Mouse (Mus musculus): ENCODE measurements at regions not wholly inside any gene's neighbourhood (a gene's known extent, or its start where the extent isn't known, plus 50 kb on each side); places are given as distances from the start of the nearest gene placed in this dataset.
"Not testable (repeated sequence)": the region's sequence is repeated elsewhere in the genome, so short reads cannot be mapped to it uniquely, and the experiment has no call there.

- H3K4me3 ChIP-seq = no peak overlapping the region
- no peak overlapping the region for H3K4me2 ChIP-seq
- peaks cover 14% of the 10 kb centered on the region for H3K4me1 ChIP-seq
- H3K27me3 ChIP-seq (replicated peaks) = no peaks in the 10 kb centered on the region
- no peaks in the 10 kb centered on the region for H3K9me3 ChIP-seq
- WGBS = 71% methylated on average over 5 of the region's 5 CpGs
- no peak for ATAC-seq (ENCODE audit: extremely low read depth, insufficient number of reproducible peaks, low FRiP score, low TSS enrichment)
- H3K27ac ChIP-seq (replicated peaks) = no peak overlapping the region
- H3K36me3 ChIP-seq = no peaks in the 10 kb centered on the region
- H3K9ac ChIP-seq = no peak overlapping the region
Observed at GRCm38 (mm10) chr9:88238346-88238745, 88.7 kb upstream of the Nt5e start.

GRCm38 (mm10) chr9:88240740-88241139, 86.3 kb upstream of the Nt5e start:
- peaks cover 14% of the 10 kb centered on the region for H3K4me1 ChIP-seq
- H3K9ac ChIP-seq = peak overlapping the region; percentile 81
- H3K27me3 ChIP-seq (replicated peaks) = no peaks in the 10 kb centered on the region
- H3K36me3 ChIP-seq = no peaks in the 10 kb centered on the region
- peak overlapping the region; percentile 52 for H3K4me3 ChIP-seq
- peak; percentile 45; the same call in 1 of the 2 replicates for ATAC-seq (ENCODE audit: extremely low read depth, insufficient number of reproducible peaks, low FRiP score, low TSS enrichment)
- peak overlapping the region; percentile 73 for H3K4me2 ChIP-seq
- WGBS = 12% methylated on average over 4 of the region's 4 CpGs
- no peaks in the 10 kb centered on the region for H3K9me3 ChIP-seq
- H3K27ac ChIP-seq (replicated peaks) = peak overlapping the region; percentile 87

GRCm38 (mm10) chr9:88241203-88241995, 85.6 kb upstream of the Nt5e start:
- Histone ChIP-seq H3K27ac (replicated peaks) (peak overlapping the region; percentile 87), H3K4me2 (peak overlapping the region; percentile 73), H3K36me3 (no peaks in the 10 kb centered on the region), H3K27me3 (replicated peaks) (no peaks in the 10 kb centered on the region), H3K4me3 (peak overlapping the region; percentile 52), H3K9me3 (no peaks in the 10 kb centered on the region), H3K9ac (peak overlapping the region; percentile 81), H3K4me1 (peaks cover 14% of the 10 kb centered on the region)
- 5% methylated on average over 18 of the region's 18 CpGs for WGBS
- ATAC-seq (ENCODE audit: extremely low read depth, insufficient number of reproducible peaks, low FRiP score, low TSS enrichment) = peak; percentile 77; the same call in 1 of the 2 replicates

GRCm38 (mm10) chr9:88242530-88242929, 84.5 kb upstream of the Nt5e start:
- Histone ChIP-seq H3K27ac (replicated peaks) (no peak overlapping the region), H3K4me2 (no peak overlapping the region), H3K9me3 (no peaks in the 10 kb centered on the region), H3K36me3 (no peaks in the 10 kb centered on the region), H3K4me1 (peaks cover 14% of the 10 kb centered on the region), H3K9ac (no peak overlapping the region), H3K27me3 (replicated peaks) (no peaks in the 10 kb centered on the region), H3K4me3 (no peak overlapping the region)
- ATAC-seq (ENCODE audit: extremely low read depth, insufficient number of reproducible peaks, low FRiP score, low TSS enrichment) = no peak
- 82% methylated on average over 7 of the region's 7 CpGs for WGBS

GRCm38 (mm10) chr9:88244492-88244891, 82.5 kb upstream of the Nt5e start:
- H3K4me1 ChIP-seq = peaks cover 14% of the 10 kb centered on the region
- no peak overlapping the region for H3K9ac ChIP-seq
- 57% methylated on average over 3 of the region's 3 CpGs for WGBS
- no peak for ATAC-seq (ENCODE audit: extremely low read depth, insufficient number of reproducible peaks, low FRiP score, low TSS enrichment)
- no peaks in the 10 kb centered on the region for H3K36me3 ChIP-seq
- H3K27me3 ChIP-seq (replicated peaks) = no peaks in the 10 kb centered on the region
- H3K4me2 ChIP-seq = no peak overlapping the region
- H3K4me3 ChIP-seq = no peak overlapping the region
- no peak overlapping the region for H3K27ac ChIP-seq (replicated peaks)
- no peaks in the 10 kb centered on the region for H3K9me3 ChIP-seq

GRCm38 (mm10) chr9:88255948-88256347, 71.0 kb upstream of the Nt5e start:
- no peak overlapping the region for H3K9ac ChIP-seq
- H3K27me3 ChIP-seq (replicated peaks) = no peaks in the 10 kb centered on the region
- H3K9me3 ChIP-seq = no peaks in the 10 kb centered on the region
- H3K36me3 ChIP-seq = no peaks in the 10 kb centered on the region
- no peak overlapping the region for H3K4me2 ChIP-seq
- WGBS = 69% methylated on average over 7 of the region's 7 CpGs
- no peak overlapping the region for H3K27ac ChIP-seq (replicated peaks)
- no peak overlapping the region for H3K4me3 ChIP-seq
- peaks cover 4% of the 10 kb centered on the region; the same call in 1 of the 2 replicates for H3K4me1 ChIP-seq
- no peak for ATAC-seq (ENCODE audit: extremely low read depth, insufficient number of reproducible peaks, low FRiP score, low TSS enrichment)

- no peaks in the 10 kb centered on the region for H3K36me3 ChIP-seq
- no peaks in the 10 kb centered on the region for H3K9me3 ChIP-seq
- no peak overlapping the region for H3K4me2 ChIP-seq
- H3K4me1 ChIP-seq = peaks cover 4% of the 10 kb centered on the region; the same call in 1 of the 2 replicates
- no peak for ATAC-seq (ENCODE audit: extremely low read depth, insufficient number of reproducible peaks, low FRiP score, low TSS enrichment)
- H3K4me3 ChIP-seq = no peak overlapping the region
- no peak overlapping the region for H3K9ac ChIP-seq
- WGBS = 58% methylated on average over 4 of the region's 4 CpGs
- no peaks in the 10 kb centered on the region for H3K27me3 ChIP-seq (replicated peaks)
- H3K27ac ChIP-seq (replicated peaks) = no peak overlapping the region
Observed at GRCm38 (mm10) chr9:88259627-88260026, 67.4 kb upstream of the Nt5e start.

- no peaks in the 10 kb centered on the region for H3K36me3 ChIP-seq
- H3K4me3 ChIP-seq = no peak overlapping the region
- no peaks in the 10 kb centered on the region for H3K9me3 ChIP-seq
- no peak overlapping the region for H3K27ac ChIP-seq (replicated peaks)
- H3K27me3 ChIP-seq (replicated peaks) = no peaks in the 10 kb centered on the region
- WGBS = 54% methylated on average over 2 of the region's 2 CpGs
- ATAC-seq (ENCODE audit: extremely low read depth, insufficient number of reproducible peaks, low FRiP score, low TSS enrichment) = no peak
- no peak overlapping the region for H3K4me2 ChIP-seq
- H3K9ac ChIP-seq = no peak overlapping the region
- H3K4me1 ChIP-seq = peaks cover 4% of the 10 kb centered on the region; the same call in 1 of the 2 replicates
Observed at GRCm38 (mm10) chr9:88260072-88260635, 66.8 kb upstream of the Nt5e start.

- Histone ChIP-seq H3K4me2 (no peak overlapping the region), H3K4me1 (0 out of 2 replicates have a peak, but pooled peaks cover 4% of the 10 kb centered on the region), H3K4me3 (no peak overlapping the region), H3K9me3 (no peaks in the 10 kb centered on the region), H3K9ac (no peak overlapping the region), H3K27me3 (replicated peaks) (no peaks in the 10 kb centered on the region), H3K36me3 (no peaks in the 10 kb centered on the region), H3K27ac (replicated peaks) (no peak overlapping the region)
- WGBS = 75% methylated on average over 3 of the region's 3 CpGs
- no peak for ATAC-seq (ENCODE audit: extremely low read depth, insufficient number of reproducible peaks, low FRiP score, low TSS enrichment)
Observed at GRCm38 (mm10) chr9:88262461-88262860, 64.5 kb upstream of the Nt5e start.

GRCm38 (mm10) chr9:88266346-88266745, 60.7 kb upstream of the Nt5e start:
- H3K27me3 ChIP-seq (replicated peaks); H3K27ac ChIP-seq (replicated peaks); H3K9ac ChIP-seq; H3K4me2 ChIP-seq; H3K4me3 ChIP-seq; H3K9me3 ChIP-seq; ATAC-seq (ENCODE audit: extremely low read depth, insufficient number of reproducible peaks, low FRiP score, low TSS enrichment); H3K4me1 ChIP-seq; H3K36me3 ChIP-seq: not testable (repeated sequence)
- 50% methylated on average over 1 of the region's 1 CpGs for WGBS

- H3K4me1 ChIP-seq = peaks cover 5% of the 10 kb centered on the region
- H3K9me3 ChIP-seq = no peaks in the 10 kb centered on the region
- WGBS = 66% methylated on average over 2 of the region's 2 CpGs
- H3K27me3 ChIP-seq (replicated peaks) = no peaks in the 10 kb centered on the region
- no peak overlapping the region for H3K27ac ChIP-seq (replicated peaks)
- no peak overlapping the region for H3K4me2 ChIP-seq
- no peaks in the 10 kb centered on the region for H3K36me3 ChIP-seq
- H3K4me3 ChIP-seq = no peak overlapping the region
- ATAC-seq (ENCODE audit: extremely low read depth, insufficient number of reproducible peaks, low FRiP score, low TSS enrichment) = no peak
- H3K9ac ChIP-seq = no peak overlapping the region
Observed at GRCm38 (mm10) chr9:88268811-88269210, 58.2 kb upstream of the Nt5e start.

GRCm38 (mm10) chr9:88269216-88269615, 57.8 kb upstream of the Nt5e start:
- ATAC-seq (ENCODE audit: extremely low read depth, insufficient number of reproducible peaks, low FRiP score, low TSS enrichment) = no peak
- H3K9ac ChIP-seq = no peak overlapping the region
- WGBS = 86% methylated on average over 5 of the region's 5 CpGs
- H3K9me3 ChIP-seq = no peaks in the 10 kb centered on the region
- no peaks in the 10 kb centered on the region for H3K27me3 ChIP-seq (replicated peaks)
- H3K4me3 ChIP-seq = no peak overlapping the region
- H3K4me1 ChIP-seq = peaks cover 9% of the 10 kb centered on the region
- no peak overlapping the region for H3K27ac ChIP-seq (replicated peaks)
- no peaks in the 10 kb centered on the region for H3K36me3 ChIP-seq
- H3K4me2 ChIP-seq = no peak overlapping the region

All from heart, embryonic 13.5 days (tissue).